Comparison of ENCODE assay signal across 7 mouse cellular contexts in genomic region chr5:108668977-108669936, GRCm38 (mm10). TPM values are rescaled to one million over a fixed set of nuclear protein-coding genes. Genes with fewer than 3 reads are reported as not detected.
DNase-seq lines count a peak whose midpoint lies in the region; ATAC-seq and TF ChIP-seq lines count a peak whose summit lies in the region.

Gene Dgkq, minus strand, starts transcription at chr5:108669672.

- H3K4me3 ChIP-seq in embryonic facial prominence, embryonic 12.5 days: peak within 1 kb of the TSS; percentile 49
- peak within 1 kb of the TSS; percentile 47 for H3K4me3 ChIP-seq in limb, embryonic 11.5 days (ENCODE audit: low read depth, low read length)
- peak within 1 kb of the TSS; percentile 56 for H3K4me3 ChIP-seq in midbrain, embryonic 14.5 days (replicated peaks; ENCODE audit: low read depth, low read length)
- peak within 1 kb of the TSS; percentile 81 for H3K4me3 ChIP-seq in spleen, adult 2 months (ENCODE audit: extremely low read depth, insufficient read depth, insufficient read length)

- peak; percentile 88 for DNase-seq in adrenal gland, postnatal 25 days
- DNase-seq in heart, adult 11 months: peak; percentile 99
- peak; percentile 94 for DNase-seq in kidney, adult 18-20 months
- DNase-seq in limb, embryonic 11.5 days (ENCODE audit: low spot score): peak; percentile 86
- DNase-seq in midbrain, embryonic 14.5 days: peak; percentile 90
- peak; percentile 78 to 91 for DNase-seq in spleen, adult 2 months (ENCODE audit: low read depth in 1 of 2, low spot score in 2 of 2)

- peaks cover 18% of the 10 kb centered on the region for H3K4me1 ChIP-seq in embryonic facial prominence, embryonic 12.5 days
- H3K4me1 ChIP-seq in limb, embryonic 11.5 days (ENCODE audit: control insufficient read depth, insufficient read depth, low read length): peaks cover 4% of the 10 kb centered on the region; the same call in 1 of the 2 replicates
- peaks cover 17% of the 10 kb centered on the region for H3K4me1 ChIP-seq in midbrain, embryonic 14.5 days (ENCODE audit: control insufficient read depth, insufficient read depth, low read length)
- H3K4me1 ChIP-seq in spleen, adult 2 months (ENCODE audit: control insufficient read depth, insufficient read depth, insufficient read length): peaks cover 3% of the 10 kb centered on the region; the same call in 1 of the 2 replicates

- peak within 1 kb of the TSS; percentile 65 for H3K4me2 ChIP-seq in embryonic facial prominence, embryonic 12.5 days (replicated peaks)
- H3K4me2 ChIP-seq in limb, embryonic 11.5 days (ENCODE audit: low read depth, severe bottlenecking): peak within 1 kb of the TSS; percentile 70
- H3K4me2 ChIP-seq in midbrain, embryonic 14.5 days (ENCODE audit: low read length): peak within 1 kb of the TSS; percentile 85

- TF ChIP-seq CTCF in spleen, adult 2 months (IDR thresholded peaks at IDR 0.05; ENCODE audit: extremely low read depth, insufficient read depth, insufficient read length, insufficient replicate concordance): peak; percentile 36; the same call in 1 of the 2 replicates

- peak within 1 kb of the TSS; percentile 85 for H3K27ac ChIP-seq in embryonic facial prominence, embryonic 12.5 days
- peak within 1 kb of the TSS; percentile 80 for H3K27ac ChIP-seq in limb, embryonic 11.5 days (replicated peaks; ENCODE audit: low read depth, low read length)
- H3K27ac ChIP-seq in midbrain, embryonic 14.5 days (replicated peaks; ENCODE audit: low read depth, low read length): peak within 1 kb of the TSS; percentile 88
- H3K27ac ChIP-seq in spleen, adult 2 months (ENCODE audit: insufficient read depth, low read length): peak within 1 kb of the TSS; percentile 86

- peak within 1 kb of the TSS; percentile 79 for H3K9ac ChIP-seq in embryonic facial prominence, embryonic 12.5 days
- peak within 1 kb of the TSS; percentile 76 for H3K9ac ChIP-seq in limb, embryonic 11.5 days (ENCODE audit: low read length)
- H3K9ac ChIP-seq in midbrain, embryonic 14.5 days (replicated peaks; ENCODE audit: low read length): peak within 1 kb of the TSS; percentile 65

- H3K36me3 ChIP-seq in embryonic facial prominence, embryonic 12.5 days: peaks cover 15% of the 10 kb centered on the region
- H3K36me3 ChIP-seq in limb, embryonic 11.5 days (ENCODE audit: control insufficient read depth, insufficient read depth, low read length): peaks cover 7% of the 10 kb centered on the region; the same call in 1 of the 2 replicates
- H3K36me3 ChIP-seq in midbrain, embryonic 14.5 days (ENCODE audit: control insufficient read depth, insufficient read depth, low read length): peaks cover 10% of the 10 kb centered on the region; the same call in 1 of the 2 replicates
- peaks cover 3% of the 10 kb centered on the region; the same call in 1 of the 2 replicates for H3K36me3 ChIP-seq in spleen, adult 2 months (ENCODE audit: control insufficient read depth, insufficient read depth, low read length)

- no peaks in the 10 kb centered on the region for H3K27me3 ChIP-seq in embryonic facial prominence, embryonic 12.5 days
- H3K27me3 ChIP-seq in limb, embryonic 11.5 days (ENCODE audit: control insufficient read depth, insufficient read depth, low read length): no peaks in the 10 kb centered on the region
- H3K27me3 ChIP-seq in midbrain, embryonic 14.5 days (ENCODE audit: control insufficient read depth, insufficient read depth, low read length): no peaks in the 10 kb centered on the region
- H3K27me3 ChIP-seq in spleen, adult 2 months (ENCODE audit: control insufficient read depth, insufficient read depth, low read length): no peaks in the 10 kb centered on the region

- no peaks in the 10 kb centered on the region for H3K9me3 ChIP-seq in embryonic facial prominence, embryonic 12.5 days
- H3K9me3 ChIP-seq in limb, embryonic 11.5 days (ENCODE audit: control insufficient read depth, low read length): no peaks in the 10 kb centered on the region
- no peaks in the 10 kb centered on the region for H3K9me3 ChIP-seq in midbrain, embryonic 14.5 days (ENCODE audit: control insufficient read depth, low read length)

- 6% methylated on average over 43 of the region's 43 CpGs for WGBS in embryonic facial prominence, embryonic 12.5 days
- 8% methylated on average over 43 of the region's 43 CpGs for WGBS in limb, embryonic 11.5 days
- WGBS in midbrain, embryonic 14.5 days: 7% methylated on average over 43 of the region's 43 CpGs
- 5% methylated on average over 43 of the region's 43 CpGs for WGBS in spleen, adult 2 months

- peak; percentile 76 for ATAC-seq in embryonic facial prominence, embryonic 12.5 days (ENCODE audit: insufficient number of reproducible peaks, insufficient read depth, low FRiP score, low TSS enrichment)
- peak; percentile 85 for ATAC-seq in limb, embryonic 11.5 days (ENCODE audit: insufficient number of reproducible peaks, low FRiP score, low TSS enrichment, low read depth)
- peak; percentile 82 for ATAC-seq in midbrain, embryonic 14.5 days (ENCODE audit: low FRiP score, low TSS enrichment)

- peak; percentile 63; the same call in 1 of the 2 replicates for TF ChIP-seq POLR2A in spleen, adult 2 months (IDR thresholded peaks at IDR 0.05; ENCODE audit: low read depth, low read length)

RNA-seq across cellular contexts. Expression of gene Dgkq, which starts in this region (rescaled TPM):
- total RNA-seq in adrenal gland, postnatal 25 days (2021): 21.2 and 22.7 TPM in 2 replicates
- polyA plus RNA-seq in embryonic facial prominence, embryonic 12.5 days (2016; fragmentation: Nextera tagmentation; extraction: Ambion mirVana): 16.6 and 18.8 TPM in 2 replicates
- 8.5 and 11.3 TPM in 2 replicates for polyA plus RNA-seq in limb, embryonic 11.5 days (2014; fragmentation: Nextera tagmentation; extraction: Ambion mirVana)
- 24.4 and 32.5 TPM in 2 replicates for polyA plus RNA-seq in midbrain, embryonic 14.5 days (2014; fragmentation: Nextera tagmentation; extraction: Ambion mirVana)
- polyA plus RNA-seq in spleen, adult 2 months (2012; rRNA removed): 18.6 and 21.0 TPM in 2 replicates

Comparison
In these comparisons a context has a peak if more than half of its experiments do, and no peak if none do; other contexts are left out.
1. Peak in every context shown above with its lines: DNase-seq, ATAC-seq, H3K4me3 ChIP-seq and H3K27ac ChIP-seq.